ENCODE assay signal across 17 mouse cellular contexts in genomic region chr9:100534686-100535085, GRCm38 (mm10). TPM values are rescaled to one million over a fixed set of nuclear protein-coding genes. Genes with fewer than 3 reads are reported as not detected.
"Had no signal": no experiment of that assay in that cellular context is flagged by ENCODE, and none has a peak within 500 bp of the region (broad histone marks: within the 10 kb centered on the region; RNA-seq: fewer than 3 reads in every experiment).

No protein-coding gene starts in this region.

- H3K4me3 ChIP-seq: neural tube, embryonic 13.5 days; neural tube, embryonic 15.5 days; stomach, embryonic 15.5 days had no signal

- H3K27ac ChIP-seq: neural tube, embryonic 13.5 days; neural tube, embryonic 15.5 days; stomach, embryonic 15.5 days; stomach, postnatal 0 days had no signal

- DNase-seq: retina, postnatal 1 day; right cerebral cortex, adult 18-20 months; right cerebral cortex, postnatal 14 days; right cerebral cortex, postnatal 25 days; right cerebral cortex, postnatal 4 days; spleen, adult 18-20 months; thymus, adult 18-20 months; thymus, adult 2 months; thymus, postnatal 14 days; thymus, postnatal 25 days; thymus, postnatal 36 days; thymus, postnatal 4 days had no signal

- H3K4me1 ChIP-seq: stomach, embryonic 15.5 days had no signal

- H3K27me3 ChIP-seq: neural tube, embryonic 13.5 days; neural tube, embryonic 15.5 days; stomach, embryonic 15.5 days had no signal

- H3K9ac ChIP-seq: neural tube, embryonic 13.5 days; neural tube, embryonic 15.5 days; stomach, embryonic 15.5 days had no signal

- H3K9me3 ChIP-seq: neural tube, embryonic 13.5 days; neural tube, embryonic 15.5 days; stomach, embryonic 15.5 days had no signal

- H3K36me3 ChIP-seq: neural tube, embryonic 13.5 days; neural tube, embryonic 15.5 days; stomach, embryonic 15.5 days had no signal

RNA-seq across cellular contexts. Expression of gene Slc35g2, which starts 36.2 kb away (rescaled TPM):
- total RNA-seq: neutrophil, adult 5-6 weeks had no signal
